Mouse (Mus musculus) lung, adult 2 months (tissue): ENCODE data around the gene Exoc1. TPM values are rescaled to one million over a fixed set of nuclear protein-coding genes. Genes with fewer than 3 reads are reported as not detected.
A peak's percentile ranks its signal among the peaks of the same experiment; 100 is the strongest.

Experiments
- DNase-seq: peaks from one replicate; pipeline ENCODE4 v3.0.0; 2022
- H3K4me1 ChIP-seq: fragments of 200-500 bp; 2 replicates; pipeline ENCODE4 v1.6.1; 2011; ENCODE audit warnings: low read length; ENCODE audit not compliant: control insufficient read depth, insufficient read depth
- H3K4me3 ChIP-seq: fragments of 200-500 bp; replicated peaks from 2 replicates; pipeline ENCODE3; 2011; ENCODE audit warnings: low read depth, mild to moderate bottlenecking, control low read depth, low read length; ENCODE audit errors: extremely low read depth
- CTCF ChIP-seq: fragments of 200-500 bp; IDR thresholded peaks from 2 replicates; pipeline ENCODE4 v1.5.1; 2011; ENCODE audit warnings: mild to moderate bottlenecking, low read length, control low read depth; ENCODE audit not compliant: insufficient read depth
- POLR2A ChIP-seq: fragments of 200-500 bp; IDR thresholded peaks from 2 replicates; pipeline ENCODE4 v1.6.1; 2011; ENCODE audit warnings: low read depth, mild to moderate bottlenecking, control low read depth, low read length, borderline replicate concordance; ENCODE audit errors: extremely low read depth
- WGBS: fragments of 180-500 bp; shearing (Covaris S2); methylation state at CpG from one replicate; pipeline ENCODE4 v1.1.7; 2018; 5-methylcytosine and 5-hydroxymethylcytosine counted together
- polyA plus RNA-seq: library from polyadenylated mRNA; depleted of rRNA; stranded (reverse); fragments of >200 nt; gene quantifications from 2 replicates; pipeline ENCODE4 v1.2.3, GENCODE M21; 2012; rRNA removed

The Exoc1 gene
- polyA plus RNA-seq, 1 experiment: 26.3 TPM

GRCm38 (mm10) chr5:76589311-76589710 is 60.2 kb downstream of the Exoc1 start:
- DNase-seq: no peak
- peak overlapping the region; percentile 87 for H3K4me3 ChIP-seq
- 7% methylated on average over 7 of the region's 7 CpGs for WGBS
- no peaks in the 10 kb centered on the region for H3K4me1 ChIP-seq
- TF ChIP-seq CTCF (no peak), POLR2A (no peak)

- Histone ChIP-seq H3K4me1 (no peaks in the 10 kb centered on the region), H3K4me3 (no peak overlapping the region)
- no peak for TF ChIP-seq POLR2A
- no peak for TF ChIP-seq CTCF
- 76% methylated on average over 2 of the region's 2 CpGs for WGBS
- no peak for DNase-seq
Measured at GRCm38 (mm10) chr5:76590009-76590408, 60.9 kb downstream of the Exoc1 start.

- 59% methylated on average over 9 of the region's 9 CpGs for WGBS
- TF ChIP-seq CTCF: no peak
- TF ChIP-seq POLR2A: no peak
- Histone ChIP-seq H3K4me1 (no peaks in the 10 kb centered on the region), H3K4me3 (no peak overlapping the region)
- no peak for DNase-seq
Measured at GRCm38 (mm10) chr5:76591885-76592284, 62.8 kb downstream of the Exoc1 start.

GRCm38 (mm10) chr5:76609702-76610370 is 80.7 kb downstream of the Exoc1 start:
- no peaks in the 10 kb centered on the region for H3K4me1 ChIP-seq
- no peak overlapping the region for H3K4me3 ChIP-seq
- WGBS: 90% methylated on average over 8 of the region's 8 CpGs
- no peak for DNase-seq
- TF ChIP-seq CTCF: no peak
- TF ChIP-seq POLR2A: no peak

- no peak for TF ChIP-seq POLR2A
- no peak for TF ChIP-seq CTCF
- no peak for DNase-seq
- Histone ChIP-seq H3K4me3 (no peak overlapping the region), H3K4me1 (no peaks in the 10 kb centered on the region)
- 90% methylated on average over 6 of the region's 6 CpGs for WGBS
Measured at GRCm38 (mm10) chr5:76612867-76613499, 83.9 kb downstream of the Exoc1 start.

GRCm38 (mm10) chr5:76615276-76615675 is 86.2 kb downstream of the Exoc1 start:
- Histone ChIP-seq H3K4me3 (no peak overlapping the region), H3K4me1 (no peaks in the 10 kb centered on the region)
- no peak for DNase-seq
- 95% methylated on average over 8 of the region's 8 CpGs for WGBS
- TF ChIP-seq POLR2A: no peak
- no peak for TF ChIP-seq CTCF

GRCm38 (mm10) chr5:76616196-76616747 is 87.2 kb downstream of the Exoc1 start:
- TF ChIP-seq POLR2A: no peak
- no peak for TF ChIP-seq CTCF
- no peak overlapping the region for H3K4me3 ChIP-seq
- whole genome bisulfite sequencing: 83% methylated on average over 2 of the region's 2 CpGs
- DNase-seq: no peak
- H3K4me1 ChIP-seq: no peaks in the 10 kb centered on the region

GRCm38 (mm10) chr5:76618750-76619149 is 89.6 kb downstream of the Exoc1 start:
- DNase-seq: no peak
- WGBS: 85% methylated on average over 7 of the region's 7 CpGs

More at GRCm38 (mm10) chr5:76618750-76619149, 89.6 kb downstream of the Exoc1 start:
- Histone ChIP-seq H3K4me1 (no peaks in the 10 kb centered on the region), H3K4me3 (no peak overlapping the region)
- TF ChIP-seq POLR2A: no peak
- TF ChIP-seq CTCF: no peak

Other genes with a start within 250 kb of the Exoc1 start
- gene Clock, start 224.5 kb upstream of the Exoc1 start, polyA plus RNA-seq: 13.5 and 16.8 TPM in 2 replicates
- gene Pdcl2, start 198.2 kb upstream of the Exoc1 start, polyA plus RNA-seq: not detected in 2 replicates
- gene Nmu, start 165.5 kb upstream of the Exoc1 start, polyA plus RNA-seq: 2.9 TPM in 1 of 2 replicates, not detected in the other
- gene Gm7271, start 45.3 kb upstream of the Exoc1 start, polyA plus RNA-seq: not detected in 2 replicates
- 1.3 and 1.8 TPM in 2 replicates for gene Cep135, start 59.4 kb downstream of the Exoc1 start, polyA plus RNA-seq
- gene C530008M17Rik, start 127.2 kb downstream of the Exoc1 start, polyA plus RNA-seq: 4.9 and 6.0 TPM in 2 replicates